Mouse (Mus musculus) lung, adult 2 months (tissue): ENCODE measurements around the gene Hnrnph1.

Source experiments
- CTCF ChIP-seq: fragments of 200-500 bp; IDR thresholded peaks from 2 replicates; pipeline ENCODE4 v1.5.1; 2011; ENCODE audit warnings: mild to moderate bottlenecking, low read length, control low read depth; ENCODE audit not compliant: insufficient read depth
- POLR2A ChIP-seq: fragments of 200-500 bp; IDR thresholded peaks from 2 replicates; pipeline ENCODE4 v1.6.1; 2011; ENCODE audit warnings: low read depth, mild to moderate bottlenecking, control low read depth, low read length, borderline replicate concordance; ENCODE audit errors: extremely low read depth

DNA sequence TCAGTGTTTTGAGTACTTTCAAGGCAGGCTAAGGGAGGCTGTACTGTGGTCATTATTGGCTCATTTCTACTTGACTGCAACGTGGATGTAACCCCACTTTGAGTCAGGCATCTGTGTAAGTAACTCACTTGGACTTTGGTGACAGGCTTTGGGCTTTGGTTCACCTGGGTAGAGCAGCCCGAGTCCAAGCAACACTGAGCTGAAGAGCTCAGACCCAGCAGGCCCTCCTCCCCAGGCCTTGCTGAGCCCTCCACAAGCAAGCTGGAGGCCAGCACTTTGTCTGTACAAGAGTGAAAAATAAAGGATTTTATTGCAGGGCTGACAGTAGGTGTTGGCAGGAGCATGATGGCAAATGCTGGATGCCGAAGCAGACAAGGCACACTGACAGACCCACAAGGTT is 12.2 kb downstream of the Hnrnph1 start:
- TF ChIP-seq CTCF (no peak), POLR2A (no peak)
